Mouse (Mus musculus) cortical plate, adult 2 months (tissue): ENCODE measurements around the gene Peli2. TPM values are rescaled to one million over a fixed set of nuclear protein-coding genes. Genes with fewer than 3 reads are reported as not detected.
A peak's percentile ranks its signal among the peaks of the same experiment; 100 is the strongest.

Experiments
- H3K27ac ChIP-seq: fragments of 200-500 bp; 2 replicates; pipeline ENCODE4 v1.5.1; 2012; ENCODE audit warnings: low read length, control low read depth, inconsistent platforms; ENCODE audit not compliant: insufficient read depth
- H3K4me1 ChIP-seq: fragments of 200-500 bp; 2 replicates; pipeline ENCODE4 v1.6.1; 2011; ENCODE audit warnings: low read length; ENCODE audit not compliant: control insufficient read depth, insufficient read depth
- H3K4me3 ChIP-seq: fragments of 200-500 bp; 2 replicates; pipeline ENCODE4 v1.5.1; 2011; ENCODE audit warnings: mild to moderate bottlenecking, low read length, control low read depth; ENCODE audit not compliant: insufficient read depth
- CTCF ChIP-seq: fragments of 200-500 bp; IDR thresholded peaks from 2 replicates; pipeline ENCODE4 v1.5.1; 2011; ENCODE audit warnings: mild to moderate bottlenecking, control low read depth, low read length; ENCODE audit not compliant: insufficient read depth; ENCODE audit errors: extremely low read depth
- POLR2A ChIP-seq: fragments of 200-500 bp; IDR thresholded peaks from 2 replicates; pipeline ENCODE4 v1.6.1; 2011; ENCODE audit warnings: mild to moderate bottlenecking, low read length, control low read depth; ENCODE audit not compliant: insufficient read depth; ENCODE audit errors: extremely low read depth
- polyA plus RNA-seq: library from polyadenylated mRNA; depleted of rRNA; stranded (reverse); fragments of >200 nt; gene quantifications from 2 replicates; pipeline ENCODE4 v1.2.3, GENCODE M21; 2012

Peli2 gene
- polyA plus RNA-seq, 1 experiment, result 14.0 TPM

GRCm38 (mm10) chr14:48124011-48124410, 3.4 kb downstream of the Peli2 start:
- no peak for TF ChIP-seq CTCF
- TF ChIP-seq POLR2A, result no peak
- 0 out of 2 replicates have a peak, but pooled peaks cover 3% of the 10 kb centered on the region for H3K4me1 ChIP-seq
- no peak overlapping the region for H3K4me3 ChIP-seq
- H3K27ac ChIP-seq, result no peak overlapping the region

- Histone ChIP-seq H3K4me3 (no peak overlapping the region), H3K4me1 (0 out of 2 replicates have a peak, but pooled peaks cover 3% of the 10 kb centered on the region), H3K27ac (no peak overlapping the region)
- TF ChIP-seq POLR2A, result no peak
- TF ChIP-seq CTCF, result no peak
Measured at GRCm38 (mm10) chr14:48124816-48125215, 4.2 kb downstream of the Peli2 start.

GRCm38 (mm10) chr14:48125971-48126370, 5.3 kb downstream of the Peli2 start:
- Histone ChIP-seq H3K27ac (no peak overlapping the region), H3K4me1 (0 out of 2 replicates have a peak, but pooled peaks cover 3% of the 10 kb centered on the region)
- no peak for TF ChIP-seq POLR2A
- no peak for TF ChIP-seq CTCF

GRCm38 (mm10) chr14:48126931-48127330, 6.3 kb downstream of the Peli2 start:
- 0 out of 2 replicates have a peak, but pooled peaks cover 3% of the 10 kb centered on the region for H3K4me1 ChIP-seq
- TF ChIP-seq POLR2A (no peak), CTCF (no peak)
- no peak overlapping the region for H3K27ac ChIP-seq
- no peak overlapping the region for H3K4me3 ChIP-seq

More at GRCm38 (mm10) chr14:48125971-48126370, 5.3 kb downstream of the Peli2 start:
- H3K4me3 ChIP-seq, result no peak overlapping the region

- TF ChIP-seq POLR2A (no peak), CTCF (no peak)
- no peaks in the 10 kb centered on the region for H3K4me1 ChIP-seq
- no peak overlapping the region for H3K27ac ChIP-seq
- H3K4me3 ChIP-seq, result no peak overlapping the region
Measured at GRCm38 (mm10) chr14:48127609-48128185, 7.1 kb downstream of the Peli2 start.

- Histone ChIP-seq H3K4me1 (no peaks in the 10 kb centered on the region; the same call in 1 of the 2 replicates), H3K27ac (no peak overlapping the region), H3K4me3 (no peak overlapping the region)
- TF ChIP-seq CTCF, result no peak
- TF ChIP-seq POLR2A, result no peak
Measured at GRCm38 (mm10) chr14:48128701-48129100, 8.1 kb downstream of the Peli2 start.

- Histone ChIP-seq H3K4me1 (peaks cover 2% of the 10 kb centered on the region), H3K27ac (no peak overlapping the region), H3K4me3 (no peak overlapping the region)
- TF ChIP-seq POLR2A, result no peak
- no peak for TF ChIP-seq CTCF
Measured at GRCm38 (mm10) chr14:48130021-48130420, 9.4 kb downstream of the Peli2 start.

GRCm38 (mm10) chr14:48130761-48131575, 10.3 kb downstream of the Peli2 start:
- Histone ChIP-seq H3K27ac (no peak overlapping the region), H3K4me3 (no peak overlapping the region), H3K4me1 (peaks cover 2% of the 10 kb centered on the region)
- TF ChIP-seq CTCF (no peak), POLR2A (no peak)

- TF ChIP-seq POLR2A, result no peak
- TF ChIP-seq CTCF, result no peak
- Histone ChIP-seq H3K4me3 (no peak overlapping the region), H3K4me1 (peaks cover 2% of the 10 kb centered on the region), H3K27ac (no peak overlapping the region)
Measured at GRCm38 (mm10) chr14:48131576-48131922, 10.9 kb downstream of the Peli2 start.

- TF ChIP-seq CTCF (no peak), POLR2A (no peak)
- peak overlapping the region; percentile 5; the same call in 1 of the 2 replicates for H3K27ac ChIP-seq
- H3K4me3 ChIP-seq, result no peak overlapping the region
- peaks cover 2% of the 10 kb centered on the region for H3K4me1 ChIP-seq
Measured at GRCm38 (mm10) chr14:48132241-48132640, 11.6 kb downstream of the Peli2 start.
